Mouse (Mus musculus): ENCODE measurements around the gene Prkar2b. TPM values are rescaled to one million over a fixed set of nuclear protein-coding genes. Genes with fewer than 3 reads are reported as not detected.

The Prkar2b gene
- polyA plus RNA-seq, 1 experiment from 2014 or later: 18.9 TPM

GRCm38 (mm10) chr12:31965517-31966212, 95.4 kb downstream of the Prkar2b start:
- Histone ChIP-seq H3K27me3 (replicated peaks) (no peaks in the 10 kb centered on the region; the same call in 1 of the 2 replicates), H3K4me2 (no peak overlapping the region), H3K4me3 (no peak overlapping the region), H3K27ac (ENCODE audit: poor library complexity, severe bottlenecking) (no peak overlapping the region), H3K9me3 (replicated peaks) (no peaks in the 10 kb centered on the region), H3K4me1 (replicated peaks) (peaks cover 7% of the 10 kb centered on the region), H3K36me3 (no peaks in the 10 kb centered on the region), H3K9ac (no peak overlapping the region)
- no peak for ATAC-seq (ENCODE audit: insufficient number of reproducible peaks, low FRiP score)
- 85% methylated on average over 12 of the region's 12 CpGs for WGBS

GRCm38 (mm10) chr12:31964074-31964473, 97.0 kb downstream of the Prkar2b start:
- Histone ChIP-seq H3K27me3 (replicated peaks) (no peaks in the 10 kb centered on the region), H3K9ac (no peak overlapping the region), H3K4me2 (no peak overlapping the region), H3K9me3 (replicated peaks) (no peaks in the 10 kb centered on the region), H3K36me3 (no peaks in the 10 kb centered on the region), H3K4me3 (no peak overlapping the region), H3K27ac (ENCODE audit: poor library complexity, severe bottlenecking) (no peak overlapping the region), H3K4me1 (replicated peaks) (peaks cover 5% of the 10 kb centered on the region)
- no peak for ATAC-seq (ENCODE audit: insufficient number of reproducible peaks, low FRiP score)
- 85% methylated on average over 6 of the region's 6 CpGs for WGBS

DNA sequence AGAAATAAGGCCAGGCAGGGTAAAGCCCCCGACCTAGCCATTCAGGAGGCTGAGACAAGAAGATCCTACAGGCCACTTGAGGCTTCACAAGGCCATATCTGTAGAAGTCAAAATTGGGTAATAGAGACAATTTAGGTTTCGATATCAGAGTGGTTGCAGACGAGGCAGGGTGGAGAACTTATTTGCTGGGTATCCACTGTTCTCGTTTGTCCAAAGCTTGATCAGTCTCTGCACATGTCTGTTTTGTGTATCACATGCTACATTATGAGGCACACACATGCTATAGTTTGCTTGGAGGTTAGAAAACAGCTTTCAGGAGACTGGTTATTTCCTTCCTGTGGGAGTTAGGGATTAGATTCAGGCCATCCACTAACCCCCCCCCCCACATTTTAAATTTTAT, 105.3 kb downstream of the Prkar2b start:
- no peak overlapping the region for H3K4me2 ChIP-seq
- no peak overlapping the region for H3K9ac ChIP-seq
- no peak overlapping the region for H3K4me3 ChIP-seq
- no peaks in the 10 kb centered on the region for H3K9me3 ChIP-seq (replicated peaks)
- no peaks in the 10 kb centered on the region for H3K36me3 ChIP-seq
- 81% methylated on average over 4 of the region's 4 CpGs for WGBS
- no peaks in the 10 kb centered on the region for H3K4me1 ChIP-seq (replicated peaks)
- no peaks in the 10 kb centered on the region for H3K27me3 ChIP-seq (replicated peaks)
- H3K27ac ChIP-seq (ENCODE audit: poor library complexity, severe bottlenecking): no peak overlapping the region
- no peak for ATAC-seq (ENCODE audit: insufficient number of reproducible peaks, low FRiP score)

- Histone ChIP-seq H3K9me3 (replicated peaks) (no peaks in the 10 kb centered on the region), H3K27ac (ENCODE audit: poor library complexity, severe bottlenecking) (peak overlapping the region; percentile 86), H3K27me3 (replicated peaks) (no peaks in the 10 kb centered on the region), H3K4me3 (peak overlapping the region; percentile 48), H3K4me1 (replicated peaks) (peaks cover 10% of the 10 kb centered on the region; the same call in 1 of the 2 replicates), H3K4me2 (peak overlapping the region; percentile 70), H3K36me3 (no peaks in the 10 kb centered on the region), H3K9ac (peak overlapping the region; percentile 25)
- ATAC-seq (ENCODE audit: insufficient number of reproducible peaks, low FRiP score): no peak
- WGBS: 5% methylated on average over 9 of the region's 9 CpGs
Measured at GRCm38 (mm10) chr12:31950659-31951031, 110.5 kb downstream of the Prkar2b start.

DNA sequence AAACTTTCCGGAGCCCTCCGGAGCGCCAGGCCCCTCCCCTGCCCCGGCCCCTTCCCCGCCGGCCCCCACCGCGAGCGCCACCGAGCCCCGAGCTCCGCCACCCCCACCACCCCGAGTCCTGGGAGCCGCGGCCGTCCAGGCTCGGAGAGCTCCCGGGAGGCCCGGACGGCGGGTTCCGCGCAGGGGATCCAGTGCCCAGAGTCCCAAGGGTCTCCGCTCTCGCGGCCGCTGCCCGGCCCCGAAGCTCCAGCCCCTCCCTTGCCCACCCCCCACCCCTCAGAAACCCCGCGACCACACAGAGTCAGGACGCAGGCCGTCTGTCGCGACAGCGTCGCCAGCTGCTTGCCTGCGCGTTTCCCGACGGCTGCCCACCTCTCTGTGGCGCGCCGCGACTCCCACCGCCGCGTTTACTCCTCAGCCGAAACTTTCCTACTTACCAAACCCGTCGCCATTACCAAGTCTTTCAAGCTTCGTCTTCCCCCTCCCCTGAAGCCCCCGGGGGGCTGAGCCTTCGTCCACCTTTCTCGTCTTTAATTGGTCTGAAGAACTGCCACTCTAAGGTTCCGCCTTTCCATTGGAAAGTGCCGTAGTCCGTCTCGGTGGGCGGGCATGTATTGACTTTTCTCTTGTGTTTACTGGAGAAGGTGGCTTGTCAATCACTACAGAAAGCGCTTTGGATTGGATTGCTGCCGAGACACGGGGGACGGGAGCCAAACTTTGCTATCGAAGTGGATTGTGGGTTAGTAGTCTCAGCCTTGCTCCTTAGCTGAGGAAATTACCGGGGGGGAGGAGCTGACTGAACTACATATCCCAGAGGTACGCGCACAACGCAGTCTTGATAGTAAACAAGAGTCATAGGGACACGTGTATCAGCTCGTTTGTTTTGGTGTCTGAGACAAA, 111.1 kb downstream of the Prkar2b start, which contains the start of gene Hbp1:
TSS of gene Hbp1 (minus strand) at position 777 of the 900 bp plus-strand sequence.
- Histone ChIP-seq H3K36me3 (no peaks in the 10 kb centered on the region), H3K4me2 (peak within 1 kb of the TSS; percentile 70), H3K9me3 (replicated peaks) (no peaks in the 10 kb centered on the region), H3K27me3 (replicated peaks) (no peaks in the 10 kb centered on the region), H3K9ac (peak within 1 kb of the TSS; percentile 95), H3K4me1 (replicated peaks) (peaks cover 10% of the 10 kb centered on the region; the same call in 1 of the 2 replicates), H3K27ac (ENCODE audit: poor library complexity, severe bottlenecking) (peak within 1 kb of the TSS; percentile 99), H3K4me3 (peak within 1 kb of the TSS; percentile 91)
- ATAC-seq (ENCODE audit: insufficient number of reproducible peaks, low FRiP score): peak; percentile 95
- under 1% methylated on average over 68 of the region's 71 CpGs for WGBS

- Histone ChIP-seq H3K36me3 (no peaks in the 10 kb centered on the region), H3K27ac (ENCODE audit: poor library complexity, severe bottlenecking) (peak overlapping the region; percentile 99), H3K4me1 (replicated peaks) (peaks cover 10% of the 10 kb centered on the region; the same call in 1 of the 2 replicates), H3K9ac (peak overlapping the region; percentile 95), H3K9me3 (replicated peaks) (no peaks in the 10 kb centered on the region), H3K4me3 (peak overlapping the region; percentile 91), H3K4me2 (peak overlapping the region; percentile 66), H3K27me3 (replicated peaks) (no peaks in the 10 kb centered on the region)
- peak; percentile 86 for ATAC-seq (ENCODE audit: insufficient number of reproducible peaks, low FRiP score)
- under 1% methylated on average over 55 of the region's 58 CpGs for WGBS
Measured at GRCm38 (mm10) chr12:31949193-31949741, 111.8 kb downstream of the Prkar2b start.

GRCm38 (mm10) chr12:31948101-31949000, 112.7 kb downstream of the Prkar2b start:
- H3K4me1 ChIP-seq (replicated peaks): peaks cover 15% of the 10 kb centered on the region
- H3K4me2 ChIP-seq: peak overlapping the region; percentile 66
- peak overlapping the region; percentile 95; the same call in 1 of the 2 replicates for H3K9ac ChIP-seq
- H3K9me3 ChIP-seq (replicated peaks): no peaks in the 10 kb centered on the region
- H3K4me3 ChIP-seq: peak overlapping the region; percentile 91
- 21% methylated on average over 7 of the region's 7 CpGs for WGBS
- no peaks in the 10 kb centered on the region for H3K27me3 ChIP-seq (replicated peaks)
- no peak for ATAC-seq (ENCODE audit: insufficient number of reproducible peaks, low FRiP score)
- H3K36me3 ChIP-seq: peaks cover 6% of the 10 kb centered on the region
- peak overlapping the region; percentile 99 for H3K27ac ChIP-seq (ENCODE audit: poor library complexity, severe bottlenecking)

- Histone ChIP-seq H3K9me3 (replicated peaks) (no peaks in the 10 kb centered on the region), H3K27ac (ENCODE audit: poor library complexity, severe bottlenecking) (no peak overlapping the region), H3K4me3 (no peak overlapping the region), H3K4me1 (replicated peaks) (peaks cover 17% of the 10 kb centered on the region), H3K9ac (no peak overlapping the region), H3K27me3 (replicated peaks) (no peaks in the 10 kb centered on the region), H3K4me2 (no peak overlapping the region), H3K36me3 (peaks cover 14% of the 10 kb centered on the region)
- WGBS: 94% methylated on average over 5 of the region's 5 CpGs
- no peak for ATAC-seq (ENCODE audit: insufficient number of reproducible peaks, low FRiP score)
Measured at GRCm38 (mm10) chr12:31947476-31947875, 113.6 kb downstream of the Prkar2b start.

GRCm38 (mm10) chr12:31944405-31944804, 116.7 kb downstream of the Prkar2b start:
- H3K4me1 ChIP-seq (replicated peaks): peaks cover 17% of the 10 kb centered on the region
- 91% methylated on average over 2 of the region's 2 CpGs for WGBS
- no peak overlapping the region for H3K4me2 ChIP-seq
- no peak for ATAC-seq (ENCODE audit: insufficient number of reproducible peaks, low FRiP score)
- no peaks in the 10 kb centered on the region for H3K9me3 ChIP-seq (replicated peaks)
- no peak overlapping the region for H3K9ac ChIP-seq
- no peaks in the 10 kb centered on the region for H3K27me3 ChIP-seq (replicated peaks)
- no peak overlapping the region for H3K27ac ChIP-seq (ENCODE audit: poor library complexity, severe bottlenecking)
- no peak overlapping the region for H3K4me3 ChIP-seq
- H3K36me3 ChIP-seq: peaks cover 31% of the 10 kb centered on the region

DNA sequence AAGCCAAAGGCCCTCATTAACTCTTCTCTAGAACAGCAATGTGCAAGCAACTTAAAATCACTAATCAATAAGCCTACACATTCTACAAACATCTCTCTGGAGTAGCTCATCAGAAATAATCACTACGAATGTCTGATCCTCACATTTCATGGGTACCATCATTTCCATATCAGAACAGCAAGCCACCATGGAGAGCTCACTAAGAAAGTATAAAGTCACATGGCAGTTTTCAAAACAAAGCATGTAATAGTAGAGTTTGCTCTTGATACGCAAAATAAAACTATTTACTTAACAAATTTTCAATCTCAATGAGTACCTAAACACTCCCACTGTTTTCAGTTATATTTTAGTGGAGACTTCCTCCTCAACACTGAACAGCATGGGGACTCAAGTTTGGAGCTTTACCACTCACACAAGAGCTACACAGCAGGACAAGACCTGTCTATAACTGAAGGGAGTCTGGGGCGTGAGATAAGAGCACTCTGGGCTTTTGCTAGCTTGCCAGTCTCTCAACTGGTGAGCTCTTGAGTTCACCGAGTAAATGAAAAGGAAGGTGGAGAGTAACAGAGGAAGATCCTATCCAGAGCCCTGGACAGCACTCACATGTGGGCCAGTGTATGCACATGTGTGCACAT, 118.0 kb downstream of the Prkar2b start:
- Histone ChIP-seq H3K9me3 (replicated peaks) (no peaks in the 10 kb centered on the region), H3K27me3 (replicated peaks) (no peaks in the 10 kb centered on the region), H3K27ac (ENCODE audit: poor library complexity, severe bottlenecking) (no peak overlapping the region), H3K4me3 (no peak overlapping the region), H3K4me2 (no peak overlapping the region), H3K36me3 (peaks cover 43% of the 10 kb centered on the region), H3K4me1 (replicated peaks) (peaks cover 17% of the 10 kb centered on the region), H3K9ac (no peak overlapping the region)
- 58% methylated on average over 4 of the region's 4 CpGs for WGBS
- no peak for ATAC-seq (ENCODE audit: insufficient number of reproducible peaks, low FRiP score)
